Mouse (Mus musculus) spleen, adult 2 months (tissue): ENCODE measurements around the gene Plcb4.

Experiments
- CTCF ChIP-seq: fragments of 200-500 bp; IDR thresholded peaks from 2 replicates; pipeline ENCODE4 v1.5.1; 2011; ENCODE audit warnings: mild to moderate bottlenecking, inconsistent platforms; ENCODE audit not compliant: insufficient read depth, insufficient read length, insufficient replicate concordance; ENCODE audit errors: extremely low read depth
- POLR2A ChIP-seq: fragments of 200-500 bp; IDR thresholded peaks from 2 replicates; pipeline ENCODE4 v1.6.1; 2011; ENCODE audit warnings: low read depth, low read length, inconsistent platforms

GRCm38 (mm10) chr2:135904791-135905190 lies 246.0 kb downstream of the Plcb4 start:
- TF ChIP-seq POLR2A (no peak), CTCF (no peak)
